Mouse (Mus musculus) bone marrow macrophage, adult 2 months (primary cell): Measurements from ENCODE around the gene Map3k4.

Source experiments
- CTCF ChIP-seq: IDR thresholded peaks from 2 replicates; pipeline ENCODE4 v1.5.1; 2012; ENCODE audit warnings: low read depth, mild to moderate bottlenecking, low read length, moderate library complexity
- POLR2A ChIP-seq: IDR thresholded peaks from 2 replicates; pipeline ENCODE4 v1.6.1; 2012; ENCODE audit warnings: mild to moderate bottlenecking, low read depth, low read length, borderline replicate concordance

- TF ChIP-seq CTCF = no peak
- no peak for TF ChIP-seq POLR2A
Observed at GRCm38 (mm10) chr17:12259957-12260356, 58.6 kb downstream of the Map3k4 start.
